Mouse (Mus musculus) CH12.LX (cell line): Measurements from ENCODE around the gene Zmat3. TPM values are rescaled to one million over a fixed set of nuclear protein-coding genes. Genes with fewer than 3 reads are reported as not detected.

Source experiments
- DNase-seq: peaks from one replicate; pipeline ENCODE4 v3.0.0-alpha.2; 2013; ENCODE audit errors: extremely low read depth
- H3K27ac ChIP-seq: 2 replicates; pipeline ENCODE4 v1.5.1; 2012; ENCODE audit warnings: low read depth, mild to moderate bottlenecking, control low read depth, moderate library complexity; ENCODE audit not compliant: insufficient read depth
- H3K27me3 ChIP-seq: replicated peaks from 2 replicates; pipeline ENCODE3; 2012; ENCODE audit warnings: inconsistent platforms
- H3K36me3 ChIP-seq, 2 experiments: replicated peaks in 1 of 2; 2 replicates each; pipeline versions ENCODE3 to v1.6.1; 2012; ENCODE audit warnings: inconsistent platforms in 1 of 2, low read length in 1 of 2, mild to moderate bottlenecking in 1 of 2, mixed read lengths in 1 of 2, moderate library complexity in 1 of 2; ENCODE audit not compliant: control insufficient read depth in 1 of 2, insufficient read depth in 1 of 2
- H3K4me1 ChIP-seq, 2 experiments: 2 replicates each; pipeline ENCODE4 v1.6.1; 2012; ENCODE audit warnings: inconsistent platforms in 1 of 2, moderate library complexity in 1 of 2; ENCODE audit not compliant: insufficient read depth in 2 of 2, control insufficient read depth in 1 of 2
- H3K4me2 ChIP-seq: 2 replicates; pipeline ENCODE4 v1.6.1; 2012; ENCODE audit warnings: low read depth, mild to moderate bottlenecking, control low read depth; ENCODE audit not compliant: poor library complexity, insufficient read depth, severe bottlenecking
- H3K4me3 ChIP-seq, 3 experiments: fragments of 150-350 bp in 1 of 3; sonication (generic) in 1 of 3; replicated peaks in 1 of 3; 2 replicates each; pipeline versions ENCODE3 to v1.5.1; 2011 to 2012; ENCODE audit warnings: low read depth in 2 of 3, low read length in 2 of 3, mild to moderate bottlenecking in 2 of 3, moderate library complexity in 2 of 3, control low read depth in 1 of 3, improper control_type of control experiment in 1 of 3, inconsistent platforms in 1 of 3, mixed read lengths in 1 of 3; ENCODE audit not compliant: poor library complexity in 1 of 3
- H3K79me2 ChIP-seq: replicated peaks from 2 replicates; pipeline ENCODE4 v1.6.1; 2012; ENCODE audit warnings: mild to moderate bottlenecking, moderate library complexity; ENCODE audit not compliant: control insufficient read depth, poor library complexity, insufficient read depth, severe bottlenecking; ENCODE audit errors: extremely low read depth
- H3K9ac ChIP-seq: 2 replicates; pipeline ENCODE4 v1.6.1; 2012; ENCODE audit warnings: low read depth, mild to moderate bottlenecking, control low read depth, moderate library complexity; ENCODE audit not compliant: insufficient read depth
- H3K9me3 ChIP-seq: replicated peaks from 2 replicates; pipeline ENCODE3; 2012; ENCODE audit warnings: low read length, inconsistent platforms, mixed read lengths
- CHD2 ChIP-seq: IDR thresholded peaks from 2 replicates; pipeline ENCODE4 v1.6.1; 2011; ENCODE audit warnings: low read length, improper control_type of control experiment
- CTCF ChIP-seq, 2 experiments: IDR thresholded peaks in 1 of 2; conservative IDR thresholded peaks in 1 of 2; 2 replicates each; pipeline ENCODE4 v1.5.1; 2011 to 2012; ENCODE audit warnings: low read depth in 2 of 2, low read length in 2 of 2, improper control_type of control experiment in 1 of 2, inconsistent platforms in 1 of 2, mild to moderate bottlenecking in 1 of 2, moderate library complexity in 1 of 2
- E2F4 ChIP-seq: IDR thresholded peaks from 2 replicates; pipeline ENCODE4 v1.6.1; 2011; ENCODE audit warnings: low read depth, low read length, improper control_type of control experiment; ENCODE audit not compliant: insufficient replicate concordance
- EP300 ChIP-seq: IDR thresholded peaks from 2 replicates; pipeline ENCODE4 v1.6.1; 2011; ENCODE audit warnings: low read length, improper control_type of control experiment
- JUN ChIP-seq: IDR thresholded peaks from 2 replicates; pipeline ENCODE4 v1.6.1; 2011; ENCODE audit warnings: low read depth, mild to moderate bottlenecking, low read length, improper control_type of control experiment, moderate library complexity; ENCODE audit not compliant: insufficient read depth
- MAFK ChIP-seq: IDR thresholded peaks from 2 replicates; pipeline ENCODE4 v1.6.1; 2011; ENCODE audit warnings: low read length, improper control_type of control experiment; ENCODE audit not compliant: insufficient replicate concordance
- MAX ChIP-seq: IDR thresholded peaks from 2 replicates; pipeline ENCODE4 v1.6.1; 2011; ENCODE audit warnings: low read length, improper control_type of control experiment
- MAZ ChIP-seq: IDR thresholded peaks from 2 replicates; pipeline ENCODE4 v1.6.1; 2012; ENCODE audit warnings: low read depth, mild to moderate bottlenecking, inconsistent platforms, low read length, improper control_type of control experiment, moderate library complexity
- MEF2A ChIP-seq: IDR thresholded peaks from 2 replicates; pipeline ENCODE4 v1.6.1; 2014; ENCODE audit warnings: low read depth, mild to moderate bottlenecking, inconsistent platforms, low read length, improper control_type of control experiment, borderline replicate concordance
- MYC ChIP-seq: IDR thresholded peaks from 2 replicates; pipeline ENCODE4 v1.6.1; 2011; ENCODE audit warnings: low read depth, mild to moderate bottlenecking, improper control_type of control experiment, low read length
- NELFE ChIP-seq: IDR thresholded peaks from 2 replicates; pipeline ENCODE4 v1.6.1; 2011; ENCODE audit warnings: low read depth, low read length, improper control_type of control experiment
- NRF1 ChIP-seq: IDR thresholded peaks from 2 replicates; pipeline ENCODE4 v1.6.1; 2014; ENCODE audit warnings: low read depth, mild to moderate bottlenecking, inconsistent platforms, low read length, improper control_type of control experiment, moderate library complexity
- PAX5 ChIP-seq: IDR thresholded peaks from 2 replicates; pipeline ENCODE4 v1.6.1; 2012; ENCODE audit warnings: low read length, inconsistent platforms, mixed read lengths
- POLR2A ChIP-seq: IDR thresholded peaks from 2 replicates; pipeline ENCODE4 v1.6.1; 2011; ENCODE audit warnings: low read depth, mild to moderate bottlenecking, improper control_type of control experiment, low read length
- RAD21 ChIP-seq: IDR thresholded peaks from 2 replicates; pipeline ENCODE4 v1.6.1; 2011; ENCODE audit warnings: low read depth, mild to moderate bottlenecking, low read length, improper control_type of control experiment, moderate library complexity
- SIN3A ChIP-seq: IDR thresholded peaks from 2 replicates; pipeline ENCODE4 v1.6.1; 2012; ENCODE audit warnings: low read length, improper control_type of control experiment, inconsistent platforms
- SMC3 ChIP-seq: IDR thresholded peaks from 2 replicates; pipeline ENCODE4 v1.6.1; 2011; ENCODE audit warnings: low read depth, low read length, improper control_type of control experiment
- TBP ChIP-seq: conservative IDR thresholded peaks from 2 replicates; pipeline ENCODE4 v1.6.1; 2011; ENCODE audit warnings: low read depth, low read length, improper control_type of control experiment
- TCF12 ChIP-seq: IDR thresholded peaks from 2 replicates; pipeline ENCODE4 v1.6.1; 2014; ENCODE audit warnings: low read depth, mild to moderate bottlenecking, inconsistent platforms, low read length, improper control_type of control experiment
- UBTF ChIP-seq: IDR thresholded peaks from 2 replicates; pipeline ENCODE4 v1.6.1; 2012; ENCODE audit warnings: low read depth, mild to moderate bottlenecking, inconsistent platforms, low read length, improper control_type of control experiment, moderate library complexity
- USF2 ChIP-seq: conservative IDR thresholded peaks from 2 replicates; pipeline ENCODE4 v1.6.1; 2011; ENCODE audit warnings: low read depth, low read length, improper control_type of control experiment
- ZC3H11A ChIP-seq: IDR thresholded peaks from 2 replicates; pipeline ENCODE4 v1.6.1; 2012; ENCODE audit warnings: low read depth, mild to moderate bottlenecking, inconsistent platforms, low read length, improper control_type of control experiment
- ZNF384 ChIP-seq: IDR thresholded peaks from 2 replicates; pipeline ENCODE4 v1.6.1; 2012; ENCODE audit warnings: low read depth, low read length, improper control_type of control experiment, inconsistent platforms
- dilution Hi-C: fragments of 300-500 bp; cut with MboI; formaldehyde crosslinking; loops from 2 replicates; pipeline ENCODE4 v1.14.3; 2020; ENCODE audit warnings: low sequenced_read_pairs; ENCODE audit not compliant: extremely low pct_unique_long_range_greater_than_20kb, extremely low pct_ligation_motif_present
- in situ Hi-C: fragments of 300-500 bp; cut with MboI; formaldehyde crosslinking; loops from 3 replicates; pipeline ENCODE4 v1.14.3; 2019; ENCODE audit warnings: low sequenced_read_pairs, low pct_ligation_motif_present, low pct_unique_long_range_greater_than_20kb, mixed read lengths
- polyA plus RNA-seq: library from polyadenylated mRNA; unstranded; fragments of >175 nt; gene quantifications from 2 replicates; pipeline ENCODE4 v1.2.1, GENCODE M21; 2012; ENCODE audit warnings: low read depth; ENCODE audit not compliant: insufficient read length
- total RNA-seq, 2 experiments: library from RNA; depleted of rRNA; stranded (reverse); fragments of 300-350 nt in 1 of 2; fragments of >200 nt in 1 of 2; gene quantifications; 2 replicates each; pipeline ENCODE4 v1.2.3; 2012 to 2014

The Zmat3 gene
- total and polyA plus RNA-seq, 3 experiments = 13.4 to 21.6 (median 17.2) TPM

GRCm38 (mm10) chr3:32333456-32334086 lies 32.2 kb downstream of the Zmat3 start:
- Histone ChIP-seq H3K9ac (no peak overlapping the region), H3K79me2 (no peaks in the 10 kb centered on the region), H3K9me3 (no peaks in the 10 kb centered on the region), H3K27ac (no peak overlapping the region), H3K4me2 (no peak overlapping the region), H3K4me3 (no peak overlapping the region), H3K27me3 (no peaks in the 10 kb centered on the region), H3K36me3 (peaks cover 27 to 47% of the 10 kb centered on the region in 2 experiments), H3K4me1 (no peaks in the 10 kb centered on the region)
- dilution Hi-C loops (no loop called here), in situ Hi-C loops (loop anchor here (10.0 to 25.0 kb wide), 2 partner anchors 171 to 354 kb away; no protein-coding TSS in a partner anchor)
- TF ChIP-seq POLR2A = peak; percentile 9; the same call in 1 of the 2 replicates
- TF ChIP-seq SMC3 = peak; percentile 91
- TF ChIP-seq RAD21 = peak; percentile 95
- TF ChIP-seq PAX5 = no peak
- no peak for TF ChIP-seq USF2
- TF ChIP-seq MAX = no peak
- peak; percentile 88 to 93 for TF ChIP-seq CTCF (conservative IDR thresholded peaks at IDR 0.05 in 1 of 2, IDR thresholded peaks at IDR 0.05 in 1 of 2; ENCODE audit: low read depth in 2 of 2, low read length in 2 of 2)
- no peak for TF ChIP-seq MAFK
- peak; percentile 75 for TF ChIP-seq ZC3H11A
- peak; percentile 80 for DNase-seq

- H3K36me3 ChIP-seq = no peaks in the 10 kb centered on the region
- H3K9me3 ChIP-seq = no peaks in the 10 kb centered on the region
- dilution Hi-C loops (no loop called here), in situ Hi-C loops (no loop called here)
- H3K4me3 ChIP-seq = peak overlapping the region in 1 of 3 experiments; percentile 5
- H3K4me1 ChIP-seq = peaks cover 0 to 5% of the 10 kb centered on the region in 2 experiments; a peak in 2 of 4 replicates
- H3K27ac ChIP-seq = no peak overlapping the region
- no peaks in the 10 kb centered on the region for H3K27me3 ChIP-seq
- TF ChIP-seq SMC3 = no peak
- TF ChIP-seq E2F4 = no peak
- no peak for TF ChIP-seq CHD2
- TF ChIP-seq MAZ = no peak
- TF ChIP-seq MEF2A = no peak
- no peak for TF ChIP-seq NRF1
- TF ChIP-seq TBP = no peak
- TF ChIP-seq ZNF384 = no peak
- no peak for TF ChIP-seq NELFE
- TF ChIP-seq MYC = no peak
- no peak for TF ChIP-seq MAFK
- TF ChIP-seq POLR2A = no peak
- TF ChIP-seq EP300 = no peak
- TF ChIP-seq SIN3A = no peak
- TF ChIP-seq TCF12 = no peak
- TF ChIP-seq PAX5 = no peak
- no peak for TF ChIP-seq UBTF
- no peak for TF ChIP-seq JUN
- 0 out of 2 replicates have a peak overlapping the region, but pooled peaks have one; percentile 16 for H3K9ac ChIP-seq
- no peaks in the 10 kb centered on the region for H3K79me2 ChIP-seq
- no peak for DNase-seq
- H3K4me2 ChIP-seq = peak overlapping the region; percentile 70
Measured at GRCm38 (mm10) chr3:32317901-32318416, 47.9 kb downstream of the Zmat3 start.
